Mouse (Mus musculus): Measurements from ENCODE around the gene Chfr.
"Not testable (repeated sequence)": the region's sequence is repeated elsewhere in the genome, so short reads cannot be mapped to it uniquely, and the experiment has no call there.

Chfr gene

GRCm38 (mm10) chr5:110107581-110108304 lies 27.9 kb upstream of the Chfr start, which contains the start of gene Gtpbp6:
Gtpbp6 (minus strand) TSS chr5:110108197.
- peak; percentile 96 for DNase-seq (ENCODE audit: low read depth, low spot score)

- DNase-seq (ENCODE audit: low read depth, low spot score): no peak
Measured at GRCm38 (mm10) chr5:110108305-110108628, 27.4 kb upstream of the Chfr start.

- peak; percentile 96 for DNase-seq (ENCODE audit: low read depth, low spot score)
Measured at GRCm38 (mm10) chr5:110109991-110110441, 25.6 kb upstream of the Chfr start, which contains the start of gene Zfp605. Zfp605 (plus strand) TSS chr5:110110092.

- DNase-seq (ENCODE audit: low read depth, low spot score): not testable (repeated sequence)
Measured at GRCm38 (mm10) chr5:110122380-110122779, 13.3 kb upstream of the Chfr start.

GRCm38 (mm10) chr5:110136087-110136464 lies 434 bp downstream of the Chfr start:
- no peak for DNase-seq (ENCODE audit: low read depth, low spot score)

- no peak for DNase-seq (ENCODE audit: low read depth, low spot score)
Measured at GRCm38 (mm10) chr5:110137816-110138215, 2.2 kb downstream of the Chfr start.

- DNase-seq (ENCODE audit: low read depth, low spot score): no peak
Measured at GRCm38 (mm10) chr5:110139325-110139724, 3.7 kb downstream of the Chfr start.

- no peak for DNase-seq (ENCODE audit: low read depth, low spot score)
Measured at GRCm38 (mm10) chr5:110140424-110140823, 4.8 kb downstream of the Chfr start.

GRCm38 (mm10) chr5:110142309-110142708 lies 6.7 kb downstream of the Chfr start:
- no peak for DNase-seq (ENCODE audit: low read depth, low spot score)

GRCm38 (mm10) chr5:110143007-110143406 lies 7.4 kb downstream of the Chfr start:
- DNase-seq (ENCODE audit: low read depth, low spot score): no peak

GRCm38 (mm10) chr5:110169374-110169773 lies 33.7 kb downstream of the Chfr start:
- no peak for DNase-seq (ENCODE audit: low read depth, low spot score)

- DNase-seq (ENCODE audit: low read depth, low spot score): peak; percentile 89
Measured at GRCm38 (mm10) chr5:110176362-110177020, 40.8 kb downstream of the Chfr start, which contains the start of gene Golga3. Golga3 (plus strand) TSS chr5:110176701.

- DNase-seq (ENCODE audit: low read depth, low spot score): no peak
Measured at GRCm38 (mm10) chr5:110177021-110177420, 41.4 kb downstream of the Chfr start.

- no peak for DNase-seq (ENCODE audit: low read depth, low spot score)
Measured at GRCm38 (mm10) chr5:110178628-110179027, 43.0 kb downstream of the Chfr start.

GRCm38 (mm10) chr5:110181716-110182115 lies 46.1 kb downstream of the Chfr start:
- no peak for DNase-seq (ENCODE audit: low read depth, low spot score)

- DNase-seq (ENCODE audit: low read depth, low spot score): no peak
Measured at GRCm38 (mm10) chr5:110203164-110203895, 67.7 kb downstream of the Chfr start.

GRCm38 (mm10) chr5:110204777-110205176 lies 69.1 kb downstream of the Chfr start:
- DNase-seq (ENCODE audit: low read depth, low spot score): no peak

- no peak for DNase-seq (ENCODE audit: low read depth, low spot score)
Measured at GRCm38 (mm10) chr5:110211312-110211711, 75.7 kb downstream of the Chfr start.

GRCm38 (mm10) chr5:110216780-110217179 lies 81.1 kb downstream of the Chfr start:
- no peak for DNase-seq (ENCODE audit: low read depth, low spot score)

- no peak for DNase-seq (ENCODE audit: low read depth, low spot score)
Measured at GRCm38 (mm10) chr5:110220331-110220730, 84.7 kb downstream of the Chfr start.

Measured in telencephalon, adult 2 months (tissue).